Mouse (Mus musculus): ENCODE measurements around the gene Gpatch2.
A peak's percentile ranks its signal among the peaks of the same experiment; 100 is the strongest.

Gene Gpatch2

GRCm38 (mm10) chr1:187215181-187216116 lies at the start of gene Gpatch2, which contains the start of gene Spata17:
TSS of gene Gpatch2 (plus strand) at chr1:187215508.
TSS of gene Spata17 (minus strand) at chr1:187215465.
- peak; percentile 89 for DNase-seq (ENCODE audit: inconsistent ontology term)

- no peak for DNase-seq (ENCODE audit: inconsistent ontology term)
Measured at GRCm38 (mm10) chr1:187169646-187170045, 45.7 kb upstream of the Gpatch2 start.

- DNase-seq (ENCODE audit: inconsistent ontology term), result no peak
Measured at GRCm38 (mm10) chr1:187170361-187170760, 44.9 kb upstream of the Gpatch2 start.

- DNase-seq (ENCODE audit: inconsistent ontology term), result no peak
Measured at GRCm38 (mm10) chr1:187175991-187176390, 39.3 kb upstream of the Gpatch2 start.

GRCm38 (mm10) chr1:187178546-187178945 lies 36.8 kb upstream of the Gpatch2 start:
- DNase-seq (ENCODE audit: inconsistent ontology term), result no peak

- no peak for DNase-seq (ENCODE audit: inconsistent ontology term)
Measured at GRCm38 (mm10) chr1:187205506-187205905, 9.8 kb upstream of the Gpatch2 start.

GRCm38 (mm10) chr1:187209496-187209895 lies 5.8 kb upstream of the Gpatch2 start:
- DNase-seq (ENCODE audit: inconsistent ontology term), result no peak

- no peak for DNase-seq (ENCODE audit: inconsistent ontology term)
Measured at GRCm38 (mm10) chr1:187210736-187211135, 4.6 kb upstream of the Gpatch2 start.

- DNase-seq (ENCODE audit: inconsistent ontology term), result no peak
Measured at GRCm38 (mm10) chr1:187216620-187217410, 1.5 kb downstream of the Gpatch2 start.

- no peak for DNase-seq (ENCODE audit: inconsistent ontology term)
Measured at GRCm38 (mm10) chr1:187220756-187221155, 5.4 kb downstream of the Gpatch2 start.

GRCm38 (mm10) chr1:187226328-187227025 lies 11.2 kb downstream of the Gpatch2 start:
- peak; percentile 62 for DNase-seq (ENCODE audit: inconsistent ontology term)

- peak; percentile 79 for DNase-seq (ENCODE audit: inconsistent ontology term)
Measured at GRCm38 (mm10) chr1:187228414-187229146, 13.3 kb downstream of the Gpatch2 start.

- peak; percentile 68 for DNase-seq (ENCODE audit: inconsistent ontology term)
Measured at GRCm38 (mm10) chr1:187230255-187230654, 14.9 kb downstream of the Gpatch2 start.

- DNase-seq (ENCODE audit: inconsistent ontology term), result no peak
Measured at GRCm38 (mm10) chr1:187232196-187232955, 17.1 kb downstream of the Gpatch2 start.

GRCm38 (mm10) chr1:187232996-187233615 lies 17.8 kb downstream of the Gpatch2 start:
- DNase-seq (ENCODE audit: inconsistent ontology term), result no peak

GRCm38 (mm10) chr1:187235161-187235560 lies 19.9 kb downstream of the Gpatch2 start:
- DNase-seq (ENCODE audit: inconsistent ontology term), result no peak

GRCm38 (mm10) chr1:187236296-187236695 lies 21.0 kb downstream of the Gpatch2 start:
- DNase-seq (ENCODE audit: inconsistent ontology term), result no peak

- DNase-seq (ENCODE audit: inconsistent ontology term), result no peak
Measured at GRCm38 (mm10) chr1:187238061-187238460, 22.8 kb downstream of the Gpatch2 start.

- no peak for DNase-seq (ENCODE audit: inconsistent ontology term)
Measured at GRCm38 (mm10) chr1:187240304-187240703, 25.0 kb downstream of the Gpatch2 start.

- DNase-seq (ENCODE audit: inconsistent ontology term), result no peak
Measured at GRCm38 (mm10) chr1:187241329-187241728, 26.0 kb downstream of the Gpatch2 start.

All from Muller cell, postnatal 12 days (primary cell).